Mouse (Mus musculus) megakaryocyte, embryonic 14.5 days (primary cell): ENCODE results near the gene Rsph3b. TPM values are rescaled to one million over a fixed set of nuclear protein-coding genes. Genes with fewer than 3 reads are reported as not detected.
A peak's percentile ranks its signal among the peaks of the same experiment; 100 is the strongest.
"Not testable (repeated sequence)": the region's sequence is repeated elsewhere in the genome, so short reads cannot be mapped to it uniquely, and the experiment has no call there.

Experiments
- H3K27me3 ChIP-seq: replicated peaks from 2 replicates; pipeline ENCODE3; 2012; ENCODE audit warnings: inconsistent platforms
- H3K36me3 ChIP-seq: replicated peaks from 2 replicates; pipeline ENCODE3; 2012; ENCODE audit warnings: low read length, inconsistent platforms, mixed read lengths
- H3K4me1 ChIP-seq: 2 replicates; pipeline ENCODE4 v1.6.1; 2012; ENCODE audit warnings: inconsistent platforms
- H3K4me3 ChIP-seq: replicated peaks from 2 replicates; pipeline ENCODE3; 2012; ENCODE audit warnings: moderate library complexity, mild to moderate bottlenecking, inconsistent platforms
- H3K9me3 ChIP-seq: 2 replicates; pipeline ENCODE4 v1.6.1; 2012; ENCODE audit warnings: inconsistent platforms
- polyA plus RNA-seq: library from polyadenylated mRNA; stranded (reverse); fragments of >175 nt; gene quantifications from 2 replicates; pipeline ENCODE4 v1.2.3, GENCODE M21; 2012; ENCODE audit warnings: low replicate concordance; ENCODE audit not compliant: insufficient read depth

The Rsph3b gene
- polyA plus RNA-seq, 1 experiment = 31.1 TPM

DNA sequence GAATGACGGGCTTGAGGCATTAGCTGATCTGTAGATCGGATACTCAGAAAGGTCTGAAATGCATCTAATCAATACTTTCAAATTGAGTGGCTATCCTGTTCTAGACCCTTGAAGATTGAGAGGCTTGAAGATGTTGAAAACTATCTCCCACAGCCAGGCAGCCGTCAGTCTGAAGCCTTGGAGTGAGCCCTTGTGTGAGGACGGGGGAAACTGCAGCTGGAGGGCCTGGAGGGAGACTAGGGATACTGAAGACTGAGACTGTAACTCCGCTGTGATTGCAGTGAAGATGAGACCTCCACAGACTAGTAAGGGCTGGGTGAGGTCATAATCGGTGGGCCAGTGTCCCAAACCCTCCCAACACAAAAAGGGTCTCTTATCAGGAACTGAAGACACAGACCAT lies 13.9 kb upstream of the Rsph3b start:
- H3K36me3 ChIP-seq, H3K4me1 ChIP-seq, H3K27me3 ChIP-seq, H3K4me3 ChIP-seq, H3K9me3 ChIP-seq: not testable (repeated sequence)

- H3K4me1 ChIP-seq, H3K4me3 ChIP-seq, H3K9me3 ChIP-seq, H3K36me3 ChIP-seq, H3K27me3 ChIP-seq: not testable (repeated sequence)
Observed at GRCm38 (mm10) chr17:6961181-6962000, 12.9 kb upstream of the Rsph3b start.

DNA sequence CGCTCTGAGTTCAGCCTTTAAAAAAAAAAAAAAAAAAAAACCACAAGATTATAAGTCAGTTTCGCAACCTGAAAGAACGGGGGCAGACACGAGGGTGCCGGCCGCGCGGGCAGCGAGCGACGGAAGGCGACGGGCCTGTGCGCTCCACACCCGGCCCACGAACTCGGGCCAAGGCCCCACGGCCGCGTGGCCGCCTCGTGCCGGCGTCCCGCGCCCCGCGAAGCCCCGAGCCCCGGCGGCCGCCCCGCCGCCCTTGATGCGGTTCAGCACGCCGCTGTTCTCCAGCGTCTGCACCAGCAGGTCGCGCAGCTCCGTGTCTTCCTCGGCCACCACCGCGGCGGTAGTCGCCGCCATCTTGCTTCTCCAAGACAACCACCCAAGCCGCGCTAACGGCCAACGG lies 12.3 kb upstream of the Rsph3b start, which contains the start of gene Tagap1:
Gene Tagap1 (minus strand): TSS at position 381 of the 400 bp plus-strand sequence.
- not testable (repeated sequence) for H3K27me3 ChIP-seq, H3K36me3 ChIP-seq, H3K4me1 ChIP-seq, H3K9me3 ChIP-seq
- peak within 1 kb of the TSS; percentile 90 for H3K4me3 ChIP-seq

DNA sequence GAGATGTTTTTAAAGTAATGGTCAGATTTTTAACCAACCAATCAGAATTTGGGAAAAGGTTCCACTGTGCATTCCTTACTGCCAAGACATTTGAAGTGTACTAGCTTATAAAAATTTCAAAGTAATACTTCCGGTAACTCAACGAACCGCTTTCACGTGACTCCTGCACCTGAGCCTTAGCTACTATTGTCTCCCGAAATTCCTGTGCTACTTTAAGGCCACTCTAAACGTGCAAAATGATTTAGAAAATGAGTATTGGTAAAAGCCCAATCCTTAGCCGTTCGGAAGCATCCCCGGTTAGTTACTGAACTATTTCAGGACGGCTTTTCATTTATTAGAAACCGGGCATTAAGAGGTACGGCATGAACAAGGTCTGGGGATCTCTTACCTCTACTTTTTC lies 11.9 kb upstream of the Rsph3b start:
- not testable (repeated sequence) for H3K27me3 ChIP-seq, H3K4me3 ChIP-seq, H3K9me3 ChIP-seq

GRCm38 (mm10) chr17:6959543-6960259 lies 11.2 kb upstream of the Rsph3b start:
- not testable (repeated sequence) for H3K9me3 ChIP-seq, H3K27me3 ChIP-seq, H3K4me1 ChIP-seq, H3K36me3 ChIP-seq, H3K4me3 ChIP-seq

More for the DNA sequence above, 11.9 kb upstream of the Rsph3b start:
- H3K4me1 ChIP-seq, H3K36me3 ChIP-seq: not testable (repeated sequence)

- H3K4me3 ChIP-seq, H3K36me3 ChIP-seq, H3K27me3 ChIP-seq, H3K9me3 ChIP-seq, H3K4me1 ChIP-seq: not testable (repeated sequence)
Observed at GRCm38 (mm10) chr17:6958881-6959280, 10.4 kb upstream of the Rsph3b start.

- peak overlapping the region; percentile 87 for H3K4me3 ChIP-seq
- not testable (repeated sequence) for H3K36me3 ChIP-seq, H3K27me3 ChIP-seq, H3K4me1 ChIP-seq, H3K9me3 ChIP-seq
Observed at GRCm38 (mm10) chr17:6948769-6949228, 317 bp upstream of the Rsph3b start.

DNA sequence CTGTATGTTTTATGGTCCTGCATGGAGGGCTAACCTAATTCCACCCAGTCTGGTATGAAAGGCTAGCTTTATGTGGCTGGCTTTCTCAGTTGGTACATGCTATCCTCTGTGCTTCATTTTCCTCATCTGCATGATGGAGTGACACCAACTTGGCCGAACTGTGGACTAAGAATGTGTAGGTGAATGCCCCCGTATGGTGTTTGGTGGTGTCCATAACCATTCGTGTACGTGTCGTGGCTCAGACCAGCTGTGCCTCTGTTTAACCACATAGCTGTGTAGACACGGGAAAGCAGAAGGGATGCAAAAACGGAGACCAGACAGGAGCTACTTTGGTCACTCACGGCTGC lies 872 bp downstream of the Rsph3b start:
- not testable (repeated sequence) for H3K27me3 ChIP-seq, H3K4me3 ChIP-seq, H3K9me3 ChIP-seq

GRCm38 (mm10) chr17:6942560-6942959 lies 5.9 kb downstream of the Rsph3b start:
- H3K9me3 ChIP-seq, H3K36me3 ChIP-seq, H3K4me1 ChIP-seq, H3K27me3 ChIP-seq, H3K4me3 ChIP-seq: not testable (repeated sequence)

More for the DNA sequence above, 872 bp downstream of the Rsph3b start:
- not testable (repeated sequence) for H3K36me3 ChIP-seq, H3K4me1 ChIP-seq

DNA sequence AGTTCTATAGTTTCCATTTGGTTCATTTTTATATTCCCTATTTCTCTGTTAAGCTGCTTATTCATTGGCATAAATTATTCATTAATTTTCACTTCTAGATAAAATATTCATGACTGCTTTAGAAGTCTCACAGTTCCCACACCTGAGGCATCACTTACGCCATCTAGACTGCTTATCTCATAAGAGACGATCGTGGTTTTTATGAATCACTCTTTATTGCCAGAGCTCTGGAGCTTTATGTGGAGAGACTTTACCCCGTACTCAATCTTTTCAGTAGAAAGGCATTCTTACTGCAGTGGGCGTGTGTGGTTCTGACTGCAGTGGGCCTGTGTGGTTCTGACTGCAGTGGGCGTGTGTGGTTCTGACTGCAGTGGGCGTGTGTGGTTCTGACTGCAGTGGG lies 16.9 kb downstream of the Rsph3b start:
- H3K9me3 ChIP-seq, H3K4me3 ChIP-seq, H3K36me3 ChIP-seq, H3K27me3 ChIP-seq, H3K4me1 ChIP-seq: not testable (repeated sequence)

- not testable (repeated sequence) for H3K4me3 ChIP-seq, H3K9me3 ChIP-seq, H3K4me1 ChIP-seq, H3K27me3 ChIP-seq, H3K36me3 ChIP-seq
Observed at GRCm38 (mm10) chr17:6920351-6920894, 28.1 kb downstream of the Rsph3b start.

DNA sequence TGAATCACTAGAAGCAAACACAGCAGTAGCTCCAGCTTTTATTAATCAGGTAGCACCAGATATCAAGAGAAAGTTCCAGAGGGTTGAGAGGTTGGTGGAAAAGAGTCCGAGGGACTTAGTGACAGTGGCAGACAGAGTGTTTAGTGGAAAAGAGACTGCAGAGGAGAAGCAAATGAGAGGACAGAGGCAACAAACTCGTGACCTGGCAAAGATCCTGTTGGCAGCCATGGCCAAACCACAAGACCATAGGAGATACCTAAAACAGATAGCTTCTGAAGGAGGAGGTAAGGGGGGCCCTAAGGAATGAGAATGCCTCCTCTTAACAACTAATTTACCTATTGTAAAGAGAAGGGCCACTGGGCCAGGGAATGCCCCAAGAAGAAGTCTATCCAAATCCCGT lies 29.1 kb downstream of the Rsph3b start:
- not testable (repeated sequence) for H3K4me1 ChIP-seq, H3K4me3 ChIP-seq, H3K36me3 ChIP-seq, H3K9me3 ChIP-seq, H3K27me3 ChIP-seq

GRCm38 (mm10) chr17:6915282-6915681 lies 33.2 kb downstream of the Rsph3b start:
- H3K27me3 ChIP-seq, H3K4me3 ChIP-seq, H3K36me3 ChIP-seq, H3K9me3 ChIP-seq, H3K4me1 ChIP-seq: not testable (repeated sequence)

GRCm38 (mm10) chr17:6914066-6914465 lies 34.4 kb downstream of the Rsph3b start:
- not testable (repeated sequence) for H3K4me3 ChIP-seq, H3K36me3 ChIP-seq, H3K4me1 ChIP-seq, H3K9me3 ChIP-seq, H3K27me3 ChIP-seq

GRCm38 (mm10) chr17:6900361-6900760 lies 48.1 kb downstream of the Rsph3b start:
- not testable (repeated sequence) for H3K4me1 ChIP-seq, H3K36me3 ChIP-seq, H3K27me3 ChIP-seq, H3K4me3 ChIP-seq, H3K9me3 ChIP-seq

- H3K36me3 ChIP-seq, H3K4me3 ChIP-seq, H3K4me1 ChIP-seq, H3K9me3 ChIP-seq, H3K27me3 ChIP-seq: not testable (repeated sequence)
Observed at GRCm38 (mm10) chr17:6897996-6898562, 50.4 kb downstream of the Rsph3b start.
